Mouse (Mus musculus) urinary bladder, postnatal 25 days (tissue): ENCODE measurements around the gene Gm10643.

Source experiments
- DNase-seq: peaks from one replicate; pipeline ENCODE4 v3.0.0; 2022; ENCODE audit warnings: low spot score

Gene Gm10643

GRCm38 (mm10) chr8:84042066-84042947 is 22.6 kb downstream of the Gm10643 start, which contains the start of gene Il27ra:
TSS of gene Il27ra (minus strand) at chr8:84042589.
- DNase-seq, result peak; percentile 51

- DNase-seq, result peak; percentile 62
Measured at GRCm38 (mm10) chr8:84039050-84039449, 25.9 kb downstream of the Gm10643 start.

DNA sequence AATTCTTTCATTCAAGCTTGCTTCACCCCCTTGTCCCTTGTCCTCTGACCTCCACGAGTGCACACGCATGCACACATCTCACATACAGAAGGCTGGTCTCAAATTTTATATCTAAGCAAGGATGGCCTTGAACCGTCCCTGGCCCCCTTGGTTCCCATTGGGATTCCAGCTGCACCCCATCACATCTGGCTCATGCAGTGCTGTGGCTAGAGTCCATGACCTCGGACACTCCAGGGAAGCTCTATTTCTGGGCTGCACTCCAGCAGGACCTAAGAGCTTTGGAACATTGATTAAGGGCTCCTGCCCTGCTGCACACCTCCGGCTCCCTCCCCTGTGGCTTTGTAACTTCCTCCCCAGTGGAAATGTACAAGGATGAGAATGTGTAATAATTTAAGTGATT is 26.9 kb downstream of the Gm10643 start:
- no peak for DNase-seq

DNA sequence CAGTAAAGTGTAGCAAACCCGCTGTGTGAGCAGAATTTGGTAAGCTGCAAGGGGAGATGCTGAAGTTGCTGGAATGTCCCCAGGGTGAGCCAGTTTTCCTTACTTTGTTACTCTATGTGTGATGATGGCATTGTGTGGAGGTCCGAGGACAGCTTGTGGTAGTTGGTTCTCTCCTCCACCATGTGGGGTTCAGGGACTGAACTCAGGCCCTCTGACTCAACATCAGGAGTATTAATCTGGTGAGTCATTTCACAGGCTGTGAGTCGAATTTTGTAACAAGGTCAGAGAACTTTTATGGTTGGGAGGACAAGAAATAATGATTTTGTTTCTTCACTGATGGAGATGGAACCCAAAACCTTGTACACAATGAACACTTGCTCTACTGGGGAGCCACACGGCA is 32.2 kb downstream of the Gm10643 start:
- no peak for DNase-seq

- DNase-seq, result no peak
Measured at GRCm38 (mm10) chr8:84029272-84029671, 35.7 kb downstream of the Gm10643 start.

DNA sequence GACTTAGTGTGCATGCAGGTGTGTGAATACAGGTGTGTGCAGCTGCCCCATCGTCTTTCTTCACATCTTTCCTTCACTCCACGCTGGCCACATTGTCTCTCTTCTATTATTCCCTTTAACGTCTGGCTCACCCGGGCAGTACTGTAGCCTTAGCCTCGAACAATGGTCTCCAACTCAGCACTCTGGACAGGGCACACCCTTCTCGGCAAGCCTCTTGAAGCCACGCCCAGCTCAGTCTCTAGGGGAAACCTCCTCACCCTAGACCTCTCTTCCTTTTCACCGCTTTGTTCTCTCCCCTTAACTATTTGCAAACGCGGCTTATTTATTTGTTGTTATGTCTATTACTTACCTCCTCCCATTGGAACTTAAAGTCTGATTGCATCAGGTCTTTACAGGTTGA is 37.5 kb downstream of the Gm10643 start:
- DNase-seq, result no peak

DNA sequence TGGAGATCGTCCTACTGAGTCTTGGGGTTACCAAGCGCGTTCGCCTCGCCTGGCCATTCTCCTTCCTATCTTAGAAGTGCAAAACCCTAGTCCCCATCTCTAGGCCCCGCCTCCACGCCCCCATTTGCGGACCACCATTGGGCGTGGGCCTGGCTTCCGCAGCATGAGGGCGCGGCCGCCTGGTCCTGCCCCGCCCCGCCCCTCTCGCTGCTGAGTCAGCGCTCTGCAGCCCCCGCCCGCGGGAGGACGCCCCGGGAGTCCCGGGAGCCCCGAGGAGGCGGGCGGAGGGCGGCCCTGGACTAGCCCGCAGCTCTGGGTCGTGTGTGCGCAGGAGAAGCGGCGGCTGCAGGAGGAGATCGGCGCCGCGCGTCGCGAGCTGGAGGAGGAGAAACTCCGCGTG is 39.1 kb downstream of the Gm10643 start:
- DNase-seq, result no peak

- no peak for DNase-seq
Measured at GRCm38 (mm10) chr8:84024171-84024570, 40.8 kb downstream of the Gm10643 start.

DNA sequence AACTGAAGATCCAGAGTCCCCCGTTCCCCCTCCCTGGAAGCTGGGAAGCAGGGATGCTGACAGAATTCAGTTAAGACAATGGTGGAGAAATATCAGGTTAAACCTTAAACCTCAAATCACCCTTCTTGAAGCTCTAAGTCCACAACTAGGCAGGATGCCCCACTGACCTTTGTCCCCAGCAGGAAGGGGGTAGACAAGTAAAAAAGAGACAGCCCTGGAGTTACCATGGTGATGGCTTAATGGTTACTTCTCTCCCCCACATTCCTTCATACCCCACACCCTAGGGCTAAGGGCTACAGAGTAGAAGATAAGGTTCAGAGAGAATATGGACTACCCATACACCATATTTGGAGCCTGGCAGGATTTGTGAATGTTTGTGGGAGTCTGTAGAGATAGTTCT is 41.3 kb downstream of the Gm10643 start:
- DNase-seq, result no peak

DNA sequence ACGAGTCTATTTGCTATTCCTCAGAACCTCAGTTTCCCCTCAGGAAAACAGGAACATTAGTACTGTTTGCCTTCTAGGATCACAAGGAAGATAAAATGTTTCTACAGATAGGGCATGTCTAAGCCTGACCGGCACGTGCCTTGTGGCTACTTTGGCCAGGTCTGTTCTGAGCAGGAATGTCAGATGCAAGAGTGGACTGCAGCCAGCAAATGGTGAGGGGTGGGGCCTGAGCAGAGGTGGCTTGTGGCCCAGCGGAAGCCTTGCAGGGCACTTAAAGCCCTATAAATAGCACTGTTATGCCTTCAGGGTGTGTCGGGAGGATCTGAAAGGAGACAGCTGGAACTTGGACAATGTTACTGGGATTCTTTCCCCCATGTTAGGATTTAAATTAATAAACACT is 41.9 kb downstream of the Gm10643 start:
- DNase-seq, result peak; percentile 55

- no peak for DNase-seq
Measured at GRCm38 (mm10) chr8:84021569-84021968, 43.4 kb downstream of the Gm10643 start.

GRCm38 (mm10) chr8:84021096-84021495 is 43.8 kb downstream of the Gm10643 start, which contains the start of gene Palm3:
TSS of gene Palm3 (plus strand) at chr8:84021471.
- DNase-seq, result no peak

GRCm38 (mm10) chr8:84019738-84020137 is 45.2 kb downstream of the Gm10643 start:
- no peak for DNase-seq

DNA sequence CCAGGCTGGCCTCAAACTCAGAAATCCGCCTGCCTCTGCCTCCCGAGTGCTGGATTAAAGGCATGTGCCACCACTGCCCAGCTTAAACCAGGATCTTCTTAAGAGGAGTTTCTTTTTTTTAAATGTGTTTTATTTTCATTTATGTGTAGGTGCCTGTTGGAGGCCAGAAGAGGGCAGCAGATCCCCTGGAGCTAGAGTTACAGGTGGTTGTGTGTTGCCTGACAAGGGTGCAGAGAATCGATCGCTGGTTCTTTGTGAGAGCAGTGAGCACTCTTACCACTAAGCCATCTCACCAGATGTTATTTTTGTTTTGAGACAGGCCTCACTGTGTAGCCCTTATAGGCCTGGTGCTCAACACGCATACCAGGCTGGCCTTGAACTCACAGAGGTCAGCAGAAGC is 49.1 kb downstream of the Gm10643 start:
- DNase-seq, result no peak
